Mouse (Mus musculus) lung, postnatal 25 days (tissue): ENCODE measurements around the gene Cox19.
A peak's percentile ranks its signal among the peaks of the same experiment; 100 is the strongest.

ENCODE experiments used
- DNase-seq: peaks from one replicate; pipeline ENCODE4 v3.0.0; 2022; ENCODE audit warnings: low spot score

Cox19 gene

GRCm38 (mm10) chr5:139327634-139328020 is 23.6 kb downstream of the Cox19 start:
- no peak for DNase-seq

- DNase-seq = no peak
Measured at GRCm38 (mm10) chr5:139326986-139327633, 24.1 kb downstream of the Cox19 start.

- no peak for DNase-seq
Measured at GRCm38 (mm10) chr5:139326111-139326696, 25.0 kb downstream of the Cox19 start.

- DNase-seq = no peak
Measured at GRCm38 (mm10) chr5:139325395-139325966, 25.7 kb downstream of the Cox19 start, which contains the start of gene Adap1. Adap1 (minus strand) TSS chr5:139325622.

GRCm38 (mm10) chr5:139324691-139325394 is 26.4 kb downstream of the Cox19 start:
- DNase-seq = peak; percentile 42

GRCm38 (mm10) chr5:139324045-139324491 is 27.1 kb downstream of the Cox19 start:
- no peak for DNase-seq

GRCm38 (mm10) chr5:139323260-139323924 is 27.8 kb downstream of the Cox19 start:
- DNase-seq = no peak

GRCm38 (mm10) chr5:139321331-139321730 is 29.9 kb downstream of the Cox19 start:
- no peak for DNase-seq

GRCm38 (mm10) chr5:139320424-139320823 is 30.8 kb downstream of the Cox19 start:
- DNase-seq = no peak

GRCm38 (mm10) chr5:139317751-139318504 is 33.3 kb downstream of the Cox19 start:
- DNase-seq = no peak

- peak; percentile 43 for DNase-seq
Measured at GRCm38 (mm10) chr5:139316982-139317675, 34.1 kb downstream of the Cox19 start.

- DNase-seq = no peak
Measured at GRCm38 (mm10) chr5:139314941-139315642, 36.1 kb downstream of the Cox19 start.

- no peak for DNase-seq
Measured at GRCm38 (mm10) chr5:139313536-139313935, 37.7 kb downstream of the Cox19 start.

- no peak for DNase-seq
Measured at GRCm38 (mm10) chr5:139311822-139312221, 39.4 kb downstream of the Cox19 start.

- no peak for DNase-seq
Measured at GRCm38 (mm10) chr5:139310477-139310876, 40.7 kb downstream of the Cox19 start.

GRCm38 (mm10) chr5:139309946-139310345 is 41.3 kb downstream of the Cox19 start:
- DNase-seq = no peak

- DNase-seq = no peak
Measured at GRCm38 (mm10) chr5:139303646-139304061, 47.6 kb downstream of the Cox19 start.

- DNase-seq = no peak
Measured at GRCm38 (mm10) chr5:139302101-139302500, 49.1 kb downstream of the Cox19 start.

GRCm38 (mm10) chr5:139297745-139298144 is 53.5 kb downstream of the Cox19 start:
- DNase-seq = no peak

- DNase-seq = no peak
Measured at GRCm38 (mm10) chr5:139297092-139297491, 54.1 kb downstream of the Cox19 start.
